Mouse (Mus musculus): ENCODE measurements at regions not wholly inside any gene's neighbourhood (a gene's known extent, or its start where the extent isn't known, plus 50 kb on each side); places are given as distances from the start of the nearest gene placed in this dataset.

GRCm38 (mm10) chr3:147163540-147163939 is 311.4 kb downstream of the Ttll7 start:
- Histone ChIP-seq H3K36me3 (replicated peaks) (no peaks in the 10 kb centered on the region), H3K27ac (no peak overlapping the region), H3K9me3 (no peaks in the 10 kb centered on the region), H3K27me3 (ENCODE audit: poor library complexity, severe bottlenecking) (no peaks in the 10 kb centered on the region), H3K4me3 (no peak overlapping the region), H3K4me1 (0 out of 2 replicates have a peak, but pooled peaks cover 5% of the 10 kb centered on the region)
- 90% methylated on average over 5 of the region's 5 CpGs for WGBS
- no peak for DNase-seq (ENCODE audit: extremely low spot score, low spot score)

GRCm38 (mm10) chr3:147164931-147165330 is 312.8 kb downstream of the Ttll7 start:
- no peaks in the 10 kb centered on the region for H3K9me3 ChIP-seq
- H3K27me3 ChIP-seq (ENCODE audit: poor library complexity, severe bottlenecking), result no peaks in the 10 kb centered on the region
- no peak overlapping the region for H3K27ac ChIP-seq
- H3K4me3 ChIP-seq, result no peak overlapping the region
- 0 out of 2 replicates have a peak, but pooled peaks cover 5% of the 10 kb centered on the region for H3K4me1 ChIP-seq
- DNase-seq (ENCODE audit: extremely low spot score, low spot score), result no peak
- 83% methylated on average over 6 of the region's 6 CpGs for whole genome bisulfite sequencing
- H3K36me3 ChIP-seq (replicated peaks), result no peaks in the 10 kb centered on the region

- H3K4me3 ChIP-seq, result no peak overlapping the region
- H3K4me1 ChIP-seq, result 0 out of 2 replicates have a peak, but pooled peaks cover 5% of the 10 kb centered on the region
- no peaks in the 10 kb centered on the region for H3K27me3 ChIP-seq (ENCODE audit: poor library complexity, severe bottlenecking)
- no peaks in the 10 kb centered on the region for H3K9me3 ChIP-seq
- WGBS, result 80% methylated on average over 5 of the region's 5 CpGs
- H3K27ac ChIP-seq, result no peak overlapping the region
- no peaks in the 10 kb centered on the region for H3K36me3 ChIP-seq (replicated peaks)
- no peak for DNase-seq (ENCODE audit: extremely low spot score, low spot score)
Measured at GRCm38 (mm10) chr3:147166555-147166954, 314.4 kb downstream of the Ttll7 start.

GRCm38 (mm10) chr3:147169215-147169614 is 317.0 kb downstream of the Ttll7 start:
- WGBS, result 90% methylated on average over 2 of the region's 2 CpGs
- H3K4me3 ChIP-seq, result no peak overlapping the region
- 0 out of 2 replicates have a peak, but pooled peaks cover 5% of the 10 kb centered on the region for H3K4me1 ChIP-seq
- no peaks in the 10 kb centered on the region for H3K9me3 ChIP-seq
- H3K27ac ChIP-seq, result no peak overlapping the region
- no peak for DNase-seq (ENCODE audit: extremely low spot score, low spot score)
- H3K27me3 ChIP-seq (ENCODE audit: poor library complexity, severe bottlenecking), result no peaks in the 10 kb centered on the region
- no peaks in the 10 kb centered on the region for H3K36me3 ChIP-seq (replicated peaks)

GRCm38 (mm10) chr3:147170106-147170505 is 317.9 kb downstream of the Ttll7 start:
- Histone ChIP-seq H3K27me3 (ENCODE audit: poor library complexity, severe bottlenecking) (no peaks in the 10 kb centered on the region), H3K9me3 (no peaks in the 10 kb centered on the region), H3K4me1 (0 out of 2 replicates have a peak, but pooled peaks cover 5% of the 10 kb centered on the region), H3K36me3 (replicated peaks) (no peaks in the 10 kb centered on the region), H3K27ac (no peak overlapping the region), H3K4me3 (no peak overlapping the region)
- 73% methylated on average over 2 of the region's 2 CpGs for WGBS
- no peak for DNase-seq (ENCODE audit: extremely low spot score, low spot score)

- DNase-seq (ENCODE audit: extremely low spot score, low spot score), result no peak
- peaks cover 37% of the 10 kb centered on the region for H3K27me3 ChIP-seq (ENCODE audit: poor library complexity, severe bottlenecking)
- no peaks in the 10 kb centered on the region for H3K9me3 ChIP-seq
- WGBS, result 89% methylated on average over 6 of the region's 6 CpGs
- no peaks in the 10 kb centered on the region for H3K36me3 ChIP-seq (replicated peaks)
- H3K4me1 ChIP-seq, result peaks cover 37% of the 10 kb centered on the region
- no peak overlapping the region for H3K27ac ChIP-seq
- H3K4me3 ChIP-seq, result no peak overlapping the region
Measured at GRCm38 (mm10) chr3:147178746-147179145, 326.6 kb downstream of the Ttll7 start.

GRCm38 (mm10) chr3:147180711-147181110 is 328.5 kb downstream of the Ttll7 start:
- DNase-seq (ENCODE audit: extremely low spot score, low spot score), result no peak
- H3K9me3 ChIP-seq, result no peaks in the 10 kb centered on the region
- 59% methylated on average over 4 of the region's 4 CpGs for WGBS
- H3K27me3 ChIP-seq (ENCODE audit: poor library complexity, severe bottlenecking), result peaks cover 46% of the 10 kb centered on the region
- H3K27ac ChIP-seq, result peak overlapping the region; percentile 84
- peaks cover 40% of the 10 kb centered on the region for H3K4me1 ChIP-seq
- H3K36me3 ChIP-seq (replicated peaks), result no peaks in the 10 kb centered on the region
- H3K4me3 ChIP-seq, result no peak overlapping the region

- Histone ChIP-seq H3K36me3 (replicated peaks) (no peaks in the 10 kb centered on the region), H3K27me3 (ENCODE audit: poor library complexity, severe bottlenecking) (peaks cover 46% of the 10 kb centered on the region), H3K4me1 (peaks cover 40% of the 10 kb centered on the region), H3K27ac (peak overlapping the region; percentile 84), H3K9me3 (no peaks in the 10 kb centered on the region), H3K4me3 (peak overlapping the region; percentile 42)
- under 1% methylated on average over 20 of the region's 20 CpGs for WGBS
- DNase-seq (ENCODE audit: extremely low spot score, low spot score), result peak; percentile 60
Measured at GRCm38 (mm10) chr3:147181501-147182365, 329.6 kb downstream of the Ttll7 start.

GRCm38 (mm10) chr3:147182366-147182875 is 330.3 kb downstream of the Ttll7 start:
- Histone ChIP-seq H3K27ac (peak overlapping the region; percentile 84), H3K4me3 (peak overlapping the region; percentile 42), H3K9me3 (no peaks in the 10 kb centered on the region), H3K27me3 (ENCODE audit: poor library complexity, severe bottlenecking) (peaks cover 46% of the 10 kb centered on the region), H3K4me1 (peaks cover 40% of the 10 kb centered on the region), H3K36me3 (replicated peaks) (no peaks in the 10 kb centered on the region)
- WGBS, result 28% methylated on average over 15 of the region's 15 CpGs
- DNase-seq (ENCODE audit: extremely low spot score, low spot score), result no peak

GRCm38 (mm10) chr3:147183656-147184290 is 331.6 kb downstream of the Ttll7 start:
- no peak overlapping the region for H3K27ac ChIP-seq
- no peaks in the 10 kb centered on the region for H3K9me3 ChIP-seq
- H3K4me3 ChIP-seq, result no peak overlapping the region
- H3K27me3 ChIP-seq (ENCODE audit: poor library complexity, severe bottlenecking), result peaks cover 38% of the 10 kb centered on the region
- no peaks in the 10 kb centered on the region for H3K36me3 ChIP-seq (replicated peaks)
- WGBS, result 75% methylated on average over 11 of the region's 11 CpGs
- DNase-seq (ENCODE audit: extremely low spot score, low spot score), result no peak
- H3K4me1 ChIP-seq, result peaks cover 38% of the 10 kb centered on the region

- Histone ChIP-seq H3K36me3 (replicated peaks) (no peaks in the 10 kb centered on the region), H3K27me3 (ENCODE audit: poor library complexity, severe bottlenecking) (0 out of 2 replicates have a peak, but pooled peaks cover under 1% of the 10 kb centered on the region), H3K4me1 (no peaks in the 10 kb centered on the region), H3K27ac (no peak overlapping the region), H3K9me3 (no peaks in the 10 kb centered on the region), H3K4me3 (no peak overlapping the region)
- 99% methylated on average over 2 of the region's 2 CpGs for WGBS
- no peak for DNase-seq (ENCODE audit: extremely low spot score, low spot score)
Measured at GRCm38 (mm10) chr3:147189737-147190136, 337.6 kb downstream of the Ttll7 start.

- no peak overlapping the region for H3K27ac ChIP-seq
- no peak overlapping the region for H3K4me3 ChIP-seq
- H3K36me3 ChIP-seq (replicated peaks), result no peaks in the 10 kb centered on the region
- 92% methylated on average over 8 of the region's 8 CpGs for WGBS
- no peaks in the 10 kb centered on the region for H3K27me3 ChIP-seq (ENCODE audit: poor library complexity, severe bottlenecking)
- no peaks in the 10 kb centered on the region for H3K9me3 ChIP-seq
- H3K4me1 ChIP-seq, result no peaks in the 10 kb centered on the region
- no peak for DNase-seq (ENCODE audit: extremely low spot score, low spot score)
Measured at GRCm38 (mm10) chr3:147196626-147197025, 344.5 kb downstream of the Ttll7 start.

GRCm38 (mm10) chr3:147197215-147197614 is 345.0 kb downstream of the Ttll7 start:
- H3K4me3 ChIP-seq, result no peak overlapping the region
- H3K27me3 ChIP-seq (ENCODE audit: poor library complexity, severe bottlenecking), result no peaks in the 10 kb centered on the region
- H3K9me3 ChIP-seq, result no peaks in the 10 kb centered on the region
- 63% methylated on average over 2 of the region's 2 CpGs for WGBS
- H3K27ac ChIP-seq, result no peak overlapping the region
- no peaks in the 10 kb centered on the region for H3K4me1 ChIP-seq
- DNase-seq (ENCODE audit: extremely low spot score, low spot score), result no peak
- no peaks in the 10 kb centered on the region for H3K36me3 ChIP-seq (replicated peaks)

Data from forebrain, embryonic 10.5 days (tissue).